Mouse (Mus musculus) heart, postnatal 0 days (tissue): ENCODE results near the gene Alg2. TPM values are rescaled to one million over a fixed set of nuclear protein-coding genes. Genes with fewer than 3 reads are reported as not detected.

Experiments used
- ATAC-seq: fragments of 200-750 bp; cut with Nextera tagmentation; 2 replicates; pipeline ENCODE4 v1.8.0; 2017; ENCODE audit warnings: low read depth, moderate number of reproducible peaks, moderate library complexity; ENCODE audit not compliant: insufficient read depth
- DNase-seq: peaks from one replicate; pipeline ENCODE4 v3.0.0-alpha.2; 2016; ENCODE audit warnings: low spot score
- H3K27ac ChIP-seq: fragments of 300-500 bp; sonication (generic); 2 replicates; pipeline ENCODE4 v1.5.1; 2014; ENCODE audit warnings: low read depth, mild to moderate bottlenecking
- H3K27me3 ChIP-seq: fragments of 300-500 bp; sonication (generic); 2 replicates; pipeline ENCODE4 v1.6.1; 2014; ENCODE audit warnings: low read length, mixed read lengths; ENCODE audit not compliant: control insufficient read depth, insufficient read depth
- H3K36me3 ChIP-seq: fragments of 300-500 bp; sonication (generic); replicated peaks from 2 replicates; pipeline ENCODE4 v1.6.1; 2014; ENCODE audit warnings: low read length, mixed read lengths; ENCODE audit not compliant: control insufficient read depth, insufficient read depth
- H3K4me1 ChIP-seq: fragments of 300-500 bp; sonication (generic); 2 replicates; pipeline ENCODE4 v1.6.1; 2014; ENCODE audit warnings: antibody characterized with exemption; ENCODE audit not compliant: control insufficient read depth, insufficient read depth
- H3K4me2 ChIP-seq: fragments of 300-500 bp; sonication (generic); 2 replicates; pipeline ENCODE4 v1.6.1; 2014; ENCODE audit warnings: low read depth, mild to moderate bottlenecking, low read length, moderate library complexity
- H3K4me3 ChIP-seq: fragments of 300-500 bp; sonication (generic); 2 replicates; pipeline ENCODE4 v1.5.1; 2014; ENCODE audit warnings: low read depth, low read length
- H3K9ac ChIP-seq: fragments of 300-500 bp; sonication (generic); replicated peaks from 2 replicates; pipeline ENCODE4 v1.6.1; 2014; ENCODE audit warnings: low read depth, low read length, mixed read lengths
- H3K9me3 ChIP-seq: fragments of 300-500 bp; sonication (generic); replicated peaks from 2 replicates; pipeline ENCODE4 v1.6.1; 2016; ENCODE audit warnings: low read length; ENCODE audit not compliant: control insufficient read depth
- CTCF ChIP-seq: IDR thresholded peaks from 2 replicates; pipeline ENCODE4 v1.5.1; 2016; ENCODE audit warnings: antibody characterized with exemption, control low read depth, low read depth
- EP300 ChIP-seq: IDR thresholded peaks from 2 replicates; pipeline ENCODE4 v1.6.1; 2016; ENCODE audit warnings: antibody characterized with exemption, low read depth
- WGBS: fragments of 180-500 bp; shearing (Covaris S2); extraction: QIAGEN DNeasy Blood & Tissue Kit; methylation state at CpG from one replicate; pipeline ENCODE4 v1.1.7; 2014; 5-methylcytosine and 5-hydroxymethylcytosine counted together
- polyA plus RNA-seq: library from polyadenylated mRNA; unstranded; fragments of >200 nt; fragmentation: Nextera tagmentation; extraction: Ambion mirVana; gene quantifications from 2 replicates; pipeline ENCODE4 v1.2.1, GENCODE M21; 2015
- total RNA-seq: library from RNA; depleted of rRNA; stranded (reverse); fragments of >200 nt; gene quantifications from 2 replicates; pipeline ENCODE4 v1.2.3, GENCODE M21; 2014; ENCODE audit warnings: low replicate concordance

Gene Alg2
- total and polyA plus RNA-seq, 2 experiments from 2014 or later, result 12.4 to 12.7 TPM

DNA sequence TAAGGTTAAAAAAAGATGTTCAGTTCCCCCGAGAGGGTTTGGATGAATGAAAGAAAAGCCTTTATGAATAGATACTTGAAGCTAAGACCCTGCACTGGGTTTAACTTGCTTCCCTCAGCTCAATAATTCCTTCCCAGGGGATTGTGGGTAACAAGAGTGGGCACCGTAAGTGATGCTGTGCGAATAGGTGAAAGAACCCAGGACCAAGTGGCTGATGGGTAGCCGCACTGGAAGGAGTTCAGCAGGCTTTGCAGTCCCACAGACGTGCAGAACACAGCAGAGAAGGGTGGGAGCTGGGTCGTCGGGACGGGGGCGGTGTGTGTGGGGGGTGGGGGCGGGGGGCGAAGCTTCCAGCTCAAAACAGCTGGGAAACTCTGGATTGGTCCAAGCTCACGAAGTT lies 39.0 kb downstream of the Alg2 start:
- Histone ChIP-seq H3K36me3 (no peaks in the 10 kb centered on the region), H3K27me3 (no peaks in the 10 kb centered on the region), H3K27ac (no peak overlapping the region), H3K9ac (no peak overlapping the region), H3K4me1 (peaks cover 6% of the 10 kb centered on the region; the same call in 1 of the 2 replicates), H3K9me3 (no peaks in the 10 kb centered on the region), H3K4me2 (no peak overlapping the region), H3K4me3 (no peak overlapping the region)
- TF ChIP-seq EP300 (no peak), CTCF (no peak)
- no peak for DNase-seq
- ATAC-seq, result no peak
- WGBS, result 76% methylated on average over 12 of the region's 12 CpGs

DNA sequence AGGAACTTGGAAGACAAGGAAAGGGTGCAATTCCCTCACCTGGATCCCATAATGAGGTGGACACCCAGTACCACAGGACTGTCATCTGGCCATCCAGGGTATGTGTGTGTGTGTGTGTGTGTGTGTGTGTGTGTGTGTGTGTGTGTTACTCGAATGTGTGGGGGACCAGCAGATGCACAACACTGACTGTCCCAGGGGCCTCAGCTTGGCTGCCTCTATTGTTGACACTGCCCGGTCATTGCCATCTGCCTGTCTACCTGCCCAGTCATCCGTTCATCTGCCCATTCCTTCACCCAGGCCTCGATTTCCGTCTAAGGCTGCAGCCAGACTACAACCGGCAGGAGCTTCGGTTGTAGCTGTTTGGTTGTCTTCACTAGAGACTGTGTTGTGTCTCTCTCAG lies 41.4 kb downstream of the Alg2 start:
- DNase-seq, result no peak
- Histone ChIP-seq H3K4me1 (peaks cover 6% of the 10 kb centered on the region; the same call in 1 of the 2 replicates), H3K9me3 (no peaks in the 10 kb centered on the region), H3K4me2 (no peak overlapping the region), H3K4me3 (no peak overlapping the region), H3K27me3 (no peaks in the 10 kb centered on the region), H3K27ac (no peak overlapping the region), H3K9ac (no peak overlapping the region), H3K36me3 (no peaks in the 10 kb centered on the region)
- TF ChIP-seq CTCF (no peak), EP300 (no peak)
- no peak for ATAC-seq
- WGBS, result 84% methylated on average over 7 of the region's 7 CpGs

GRCm38 (mm10) chr4:47431081-47431480 lies 43.1 kb downstream of the Alg2 start:
- TF ChIP-seq EP300 (no peak), CTCF (no peak)
- H3K9ac ChIP-seq, result no peak overlapping the region
- no peaks in the 10 kb centered on the region for H3K27me3 ChIP-seq
- H3K27ac ChIP-seq, result no peak overlapping the region
- no peak overlapping the region for H3K4me2 ChIP-seq
- no peaks in the 10 kb centered on the region for H3K4me1 ChIP-seq
- no peak for DNase-seq
- WGBS, result 85% methylated on average over 5 of the region's 5 CpGs
- no peak overlapping the region for H3K4me3 ChIP-seq
- no peaks in the 10 kb centered on the region for H3K36me3 ChIP-seq
- H3K9me3 ChIP-seq, result no peaks in the 10 kb centered on the region
- no peak for ATAC-seq

DNA sequence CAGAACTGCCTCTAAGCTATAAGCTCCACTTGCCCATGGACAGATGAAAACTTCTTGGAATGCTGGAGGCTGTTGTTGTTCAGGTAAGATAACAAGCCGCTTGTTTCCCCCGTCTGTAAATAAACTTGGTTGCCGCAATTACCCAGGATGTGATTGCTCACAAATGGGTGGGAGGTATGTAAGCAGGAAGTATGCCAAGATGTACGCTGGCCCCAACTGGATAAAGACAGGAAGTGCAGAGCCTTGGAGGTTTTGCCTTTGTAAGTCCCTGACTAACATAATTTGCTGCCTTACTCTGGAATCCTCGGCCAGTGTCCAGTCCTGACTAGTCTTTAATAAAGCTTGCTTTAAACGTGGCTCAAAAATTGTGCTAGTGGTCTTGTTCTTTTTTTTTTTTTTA lies 43.6 kb downstream of the Alg2 start:
- Histone ChIP-seq H3K36me3 (no peaks in the 10 kb centered on the region), H3K9me3 (no peaks in the 10 kb centered on the region), H3K27ac (no peak overlapping the region), H3K9ac (no peak overlapping the region), H3K4me1 (no peaks in the 10 kb centered on the region), H3K4me2 (no peak overlapping the region), H3K27me3 (no peaks in the 10 kb centered on the region), H3K4me3 (no peak overlapping the region)
- TF ChIP-seq EP300, result no peak
- no peak for TF ChIP-seq CTCF
- DNase-seq, result no peak
- ATAC-seq, result no peak
- WGBS, result 35% methylated on average over 6 of the region's 6 CpGs

DNA sequence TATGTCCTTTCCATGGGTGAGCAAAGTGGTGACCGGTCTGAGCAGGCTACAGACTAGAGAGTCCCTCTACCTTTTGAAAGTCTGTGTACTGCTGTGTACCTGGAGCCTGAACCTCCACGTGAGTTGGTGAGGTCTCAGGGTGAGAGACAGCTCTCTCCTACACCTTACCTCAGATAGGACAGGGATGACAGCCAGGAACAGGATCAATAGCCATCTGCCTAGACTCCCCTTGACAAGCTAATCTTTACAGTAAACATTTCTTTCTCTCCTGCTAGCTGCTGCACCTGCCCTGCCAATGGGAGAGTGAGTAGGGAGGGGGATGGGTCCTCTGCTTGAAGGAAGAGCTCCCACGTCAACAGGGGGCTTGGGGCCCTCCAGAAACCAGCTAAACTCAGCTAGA lies 46.5 kb downstream of the Alg2 start:
- H3K9ac ChIP-seq, result no peak overlapping the region
- no peak overlapping the region for H3K27ac ChIP-seq
- H3K27me3 ChIP-seq, result no peaks in the 10 kb centered on the region
- WGBS, result 64% methylated on average over 3 of the region's 3 CpGs
- ATAC-seq (no peak), DNase-seq (no peak)
- H3K36me3 ChIP-seq, result no peaks in the 10 kb centered on the region
- no peak overlapping the region for H3K4me2 ChIP-seq
- H3K4me1 ChIP-seq, result no peaks in the 10 kb centered on the region
- TF ChIP-seq CTCF (no peak), EP300 (no peak)
- H3K9me3 ChIP-seq, result no peaks in the 10 kb centered on the region
- H3K4me3 ChIP-seq, result no peak overlapping the region

DNA sequence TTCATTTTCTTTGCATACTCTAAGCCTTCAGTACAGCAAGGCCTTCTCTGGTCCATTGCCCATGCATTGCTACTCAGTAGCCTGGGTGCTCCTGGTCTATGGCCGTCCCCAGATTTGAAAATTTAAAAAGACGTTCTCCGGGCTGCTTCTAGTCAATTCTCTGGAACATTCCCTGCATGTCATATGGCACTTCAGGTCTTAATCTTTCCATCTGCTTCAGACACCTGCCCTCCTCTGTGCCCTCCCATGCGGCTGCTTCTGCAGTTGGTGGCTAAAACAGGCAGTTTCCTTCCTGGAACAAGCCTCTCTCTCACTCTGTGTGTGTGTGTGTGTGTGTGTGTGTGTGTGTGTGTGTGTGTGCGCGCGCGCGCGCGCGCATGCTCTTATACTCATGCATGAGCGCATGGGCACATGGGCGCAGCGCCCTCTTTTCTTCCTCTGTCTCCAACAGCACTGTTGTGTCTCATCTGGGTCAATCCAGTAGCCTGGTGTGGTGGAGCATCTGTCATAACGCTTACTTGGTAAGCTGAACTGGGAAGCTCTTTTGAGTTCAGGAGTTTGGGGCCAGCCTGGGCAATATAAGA lies 48.8 kb downstream of the Alg2 start:
- DNase-seq (no peak), ATAC-seq (no peak)
- no peak overlapping the region for H3K9ac ChIP-seq
- no peaks in the 10 kb centered on the region for H3K4me1 ChIP-seq
- no peaks in the 10 kb centered on the region for H3K27me3 ChIP-seq
- no peak overlapping the region for H3K27ac ChIP-seq
- no peak overlapping the region for H3K4me2 ChIP-seq
- no peak for TF ChIP-seq CTCF
- TF ChIP-seq EP300, result no peak
- 82% methylated on average over 16 of the region's 16 CpGs for WGBS
- H3K9me3 ChIP-seq, result no peaks in the 10 kb centered on the region
- H3K4me3 ChIP-seq, result no peak overlapping the region
- no peaks in the 10 kb centered on the region for H3K36me3 ChIP-seq
